Mouse (Mus musculus): ENCODE data around the gene Sdha. TPM values are rescaled to one million over a fixed set of nuclear protein-coding genes. Genes with fewer than 3 reads are reported as not detected.

Sdha gene
- polyA plus RNA-seq, 1 experiment from 2014 or later = 199 TPM

GRCm38 (mm10) chr13:74282299-74282698, 67.8 kb downstream of the Sdha start:
- Histone ChIP-seq H3K27ac (ENCODE audit: low read depth, low read length) (no peak overlapping the region), H3K36me3 (ENCODE audit: control insufficient read depth, insufficient read depth, low read length) (no peaks in the 10 kb centered on the region), H3K9me3 (ENCODE audit: control insufficient read depth, low read length) (no peaks in the 10 kb centered on the region), H3K9ac (replicated peaks; ENCODE audit: low read depth, low read length) (no peak overlapping the region), H3K4me3 (ENCODE audit: low read depth, low read length) (no peak overlapping the region), H3K4me2 (ENCODE audit: low read depth, low read length) (no peak overlapping the region), H3K4me1 (ENCODE audit: control insufficient read depth, insufficient read depth, low read length) (no peaks in the 10 kb centered on the region), H3K27me3 (ENCODE audit: control insufficient read depth, insufficient read depth, low read length) (no peaks in the 10 kb centered on the region)
- 62% methylated on average over 1 of the region's 2 CpGs for whole genome bisulfite sequencing
- ATAC-seq (ENCODE audit: low read depth) = no peak

GRCm38 (mm10) chr13:74275726-74276125, 74.4 kb downstream of the Sdha start:
- WGBS = 79% methylated on average over 4 of the region's 4 CpGs
- H3K27me3 ChIP-seq (ENCODE audit: control insufficient read depth, insufficient read depth, low read length) = no peaks in the 10 kb centered on the region
- ATAC-seq (ENCODE audit: low read depth) = no peak
- no peaks in the 10 kb centered on the region for H3K4me1 ChIP-seq (ENCODE audit: control insufficient read depth, insufficient read depth, low read length)
- no peak overlapping the region for H3K4me2 ChIP-seq (ENCODE audit: low read depth, low read length)
- H3K4me3 ChIP-seq (ENCODE audit: low read depth, low read length) = no peak overlapping the region
- no peaks in the 10 kb centered on the region for H3K36me3 ChIP-seq (ENCODE audit: control insufficient read depth, insufficient read depth, low read length)
- H3K9ac ChIP-seq (replicated peaks; ENCODE audit: low read depth, low read length) = no peak overlapping the region
- no peak overlapping the region for H3K27ac ChIP-seq (ENCODE audit: low read depth, low read length)
- no peaks in the 10 kb centered on the region for H3K9me3 ChIP-seq (ENCODE audit: control insufficient read depth, low read length)

Other genes with a start within 250 kb of the Sdha start
- 0.13 and 0.28 TPM in 2 replicates for gene Slc9a3, start 228.8 kb downstream of the Sdha start, polyA plus RNA-seq (2014; fragmentation: Nextera tagmentation; extraction: Ambion mirVana)
- 113 and 121 TPM in 2 replicates for gene Exoc3, start 141.5 kb downstream of the Sdha start, polyA plus RNA-seq (2014; fragmentation: Nextera tagmentation; extraction: Ambion mirVana)
- gene Ahrr, start 57.9 kb downstream of the Sdha start, polyA plus RNA-seq (2014; fragmentation: Nextera tagmentation; extraction: Ambion mirVana) = 0.20 and 0.48 TPM in 2 replicates
- gene Pdcd6, start 32.7 kb downstream of the Sdha start, polyA plus RNA-seq (2014; fragmentation: Nextera tagmentation; extraction: Ambion mirVana) = 116 and 122 TPM in 2 replicates
- gene Ccdc127, start within 50 bp of the Sdha start, polyA plus RNA-seq (2014; fragmentation: Nextera tagmentation; extraction: Ambion mirVana) = 47.4 and 52.5 TPM in 2 replicates
- gene Lrrc14b, start 13.7 kb upstream of the Sdha start, polyA plus RNA-seq (2014; fragmentation: Nextera tagmentation; extraction: Ambion mirVana) = not detected in 2 replicates
- 7.0 and 9.4 TPM in 2 replicates for gene Zfp72, start 40.6 kb upstream of the Sdha start, polyA plus RNA-seq (2014; fragmentation: Nextera tagmentation; extraction: Ambion mirVana)
- 72.0 and 81.0 TPM in 2 replicates for gene Ftl1-ps1, start 49.4 kb upstream of the Sdha start, polyA plus RNA-seq (2014; fragmentation: Nextera tagmentation; extraction: Ambion mirVana)
- gene Zfp825, start 143.7 kb upstream of the Sdha start, polyA plus RNA-seq (2014; fragmentation: Nextera tagmentation; extraction: Ambion mirVana) = 14.8 and 16.8 TPM in 2 replicates